Mouse (Mus musculus): ENCODE data around the gene Sgms1. TPM values are rescaled to one million over a fixed set of nuclear protein-coding genes. Genes with fewer than 3 reads are reported as not detected.
"Not testable (repeated sequence)": the region's sequence is repeated elsewhere in the genome, so short reads cannot be mapped to it uniquely, and the experiment has no call there.

Gene Sgms1
- polyA plus RNA-seq, 1 experiment, result 42.1 TPM

GRCm38 (mm10) chr19:32319531-32320365 is 69.8 kb downstream of the Sgms1 start:
- TF ChIP-seq CTCF (IDR thresholded peaks at IDR 0.05; ENCODE audit: low read depth, low read length) (no peak), POLR2A (IDR thresholded peaks at IDR 0.05; ENCODE audit: borderline replicate concordance, low read depth, low read length) (no peak)
- H3K4me1 ChIP-seq (ENCODE audit: control insufficient read depth, insufficient read depth, low read length), result peaks cover 13% of the 10 kb centered on the region
- H3K4me3 ChIP-seq (ENCODE audit: insufficient read depth, low read length), result no peak overlapping the region
- no peak overlapping the region for H3K27ac ChIP-seq (ENCODE audit: insufficient read depth, low read depth, low read length)

GRCm38 (mm10) chr19:32319057-32319456 is 70.5 kb downstream of the Sgms1 start:
- TF ChIP-seq CTCF (IDR thresholded peaks at IDR 0.05; ENCODE audit: low read depth, low read length), result no peak
- TF ChIP-seq POLR2A (IDR thresholded peaks at IDR 0.05; ENCODE audit: borderline replicate concordance, low read depth, low read length), result no peak
- no peak overlapping the region for H3K4me3 ChIP-seq (ENCODE audit: insufficient read depth, low read length)
- no peak overlapping the region for H3K27ac ChIP-seq (ENCODE audit: insufficient read depth, low read depth, low read length)
- peaks cover 13% of the 10 kb centered on the region for H3K4me1 ChIP-seq (ENCODE audit: control insufficient read depth, insufficient read depth, low read length)

- peaks cover 13% of the 10 kb centered on the region for H3K4me1 ChIP-seq (ENCODE audit: control insufficient read depth, insufficient read depth, low read length)
- not testable (repeated sequence) for H3K27ac ChIP-seq (ENCODE audit: insufficient read depth, low read depth, low read length); H3K4me3 ChIP-seq (ENCODE audit: insufficient read depth, low read length)
Observed at GRCm38 (mm10) chr19:32317347-32317746, 72.2 kb downstream of the Sgms1 start.

DNA sequence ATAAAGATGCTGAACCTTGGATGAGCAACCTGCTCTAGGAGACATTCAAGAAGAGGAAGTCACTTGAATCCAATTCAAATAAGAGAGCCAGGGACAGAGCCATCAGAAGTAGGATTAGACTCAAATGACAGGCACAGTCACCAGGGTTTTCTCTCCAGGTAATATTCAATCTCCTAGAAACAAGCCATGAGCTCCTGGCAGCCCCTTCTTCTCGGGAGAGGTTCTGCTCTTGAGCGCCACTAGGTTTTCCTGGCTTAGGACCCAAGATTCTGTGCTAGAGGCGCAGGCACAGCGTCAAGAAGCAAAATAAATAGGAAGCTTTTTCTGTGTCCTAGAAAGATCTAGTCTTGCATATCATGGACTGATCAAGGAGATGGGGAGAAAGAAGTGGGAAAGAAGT is 76.2 kb downstream of the Sgms1 start:
- Histone ChIP-seq H3K4me3 (ENCODE audit: insufficient read depth, low read length) (no peak overlapping the region), H3K27ac (ENCODE audit: insufficient read depth, low read depth, low read length) (no peak overlapping the region), H3K4me1 (ENCODE audit: control insufficient read depth, insufficient read depth, low read length) (peaks cover 21% of the 10 kb centered on the region)
- no peak for TF ChIP-seq CTCF (IDR thresholded peaks at IDR 0.05; ENCODE audit: low read depth, low read length)
- TF ChIP-seq POLR2A (IDR thresholded peaks at IDR 0.05; ENCODE audit: borderline replicate concordance, low read depth, low read length), result no peak

- TF ChIP-seq POLR2A (IDR thresholded peaks at IDR 0.05; ENCODE audit: borderline replicate concordance, low read depth, low read length) (no peak), CTCF (IDR thresholded peaks at IDR 0.05; ENCODE audit: low read depth, low read length) (no peak)
- peak overlapping the region; percentile 59 for H3K27ac ChIP-seq (ENCODE audit: insufficient read depth, low read depth, low read length)
- no peak overlapping the region for H3K4me3 ChIP-seq (ENCODE audit: insufficient read depth, low read length)
- H3K4me1 ChIP-seq (ENCODE audit: control insufficient read depth, insufficient read depth, low read length), result peaks cover 21% of the 10 kb centered on the region
Observed at GRCm38 (mm10) chr19:32311762-32312161, 77.8 kb downstream of the Sgms1 start.

DNA sequence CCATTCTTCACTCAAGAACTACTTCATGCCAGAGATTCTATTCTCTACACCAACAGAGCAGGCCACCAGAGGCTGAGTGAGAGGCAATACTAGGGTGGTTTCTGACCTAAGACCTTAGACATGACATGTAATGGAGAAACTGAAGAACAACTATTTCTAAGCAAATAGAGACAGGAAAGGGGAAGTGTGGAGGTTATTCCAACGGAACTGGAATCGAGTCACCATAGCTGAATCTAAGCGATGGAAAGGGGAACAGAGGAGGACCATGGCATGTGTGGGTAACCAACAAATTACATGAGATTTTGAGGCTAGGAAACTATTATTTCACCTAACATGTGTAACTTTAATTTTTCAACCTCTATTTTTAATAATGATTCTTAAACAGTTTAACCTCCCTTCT is 78.5 kb downstream of the Sgms1 start:
- Histone ChIP-seq H3K27ac (ENCODE audit: insufficient read depth, low read depth, low read length) (peak overlapping the region; percentile 59), H3K4me1 (ENCODE audit: control insufficient read depth, insufficient read depth, low read length) (peaks cover 19% of the 10 kb centered on the region), H3K4me3 (ENCODE audit: insufficient read depth, low read length) (no peak overlapping the region)
- no peak for TF ChIP-seq POLR2A (IDR thresholded peaks at IDR 0.05; ENCODE audit: borderline replicate concordance, low read depth, low read length)
- TF ChIP-seq CTCF (IDR thresholded peaks at IDR 0.05; ENCODE audit: low read depth, low read length), result no peak

GRCm38 (mm10) chr19:32310483-32310882 is 79.0 kb downstream of the Sgms1 start:
- peaks cover 19% of the 10 kb centered on the region for H3K4me1 ChIP-seq (ENCODE audit: control insufficient read depth, insufficient read depth, low read length)

GRCm38 (mm10) chr19:32309346-32309745 is 80.2 kb downstream of the Sgms1 start:
- H3K27ac ChIP-seq (ENCODE audit: insufficient read depth, low read depth, low read length), result no peak overlapping the region
- H3K4me1 ChIP-seq (ENCODE audit: control insufficient read depth, insufficient read depth, low read length), result peaks cover 27% of the 10 kb centered on the region
- TF ChIP-seq POLR2A (IDR thresholded peaks at IDR 0.05; ENCODE audit: borderline replicate concordance, low read depth, low read length), result no peak
- TF ChIP-seq CTCF (IDR thresholded peaks at IDR 0.05; ENCODE audit: low read depth, low read length), result no peak
- no peak overlapping the region for H3K4me3 ChIP-seq (ENCODE audit: insufficient read depth, low read length)

More at GRCm38 (mm10) chr19:32310483-32310882, 79.0 kb downstream of the Sgms1 start:
- TF ChIP-seq POLR2A (IDR thresholded peaks at IDR 0.05; ENCODE audit: borderline replicate concordance, low read depth, low read length) (no peak), CTCF (IDR thresholded peaks at IDR 0.05; ENCODE audit: low read depth, low read length) (no peak)
- Histone ChIP-seq H3K4me3 (ENCODE audit: insufficient read depth, low read length) (no peak overlapping the region), H3K27ac (ENCODE audit: insufficient read depth, low read depth, low read length) (peak overlapping the region; percentile 42)

GRCm38 (mm10) chr19:32308311-32308710 is 81.2 kb downstream of the Sgms1 start:
- no peak for TF ChIP-seq CTCF (IDR thresholded peaks at IDR 0.05; ENCODE audit: low read depth, low read length)
- TF ChIP-seq POLR2A (IDR thresholded peaks at IDR 0.05; ENCODE audit: borderline replicate concordance, low read depth, low read length), result no peak
- H3K4me3 ChIP-seq (ENCODE audit: insufficient read depth, low read length), result no peak overlapping the region
- no peak overlapping the region for H3K27ac ChIP-seq (ENCODE audit: insufficient read depth, low read depth, low read length)
- H3K4me1 ChIP-seq (ENCODE audit: control insufficient read depth, insufficient read depth, low read length), result peaks cover 30% of the 10 kb centered on the region

DNA sequence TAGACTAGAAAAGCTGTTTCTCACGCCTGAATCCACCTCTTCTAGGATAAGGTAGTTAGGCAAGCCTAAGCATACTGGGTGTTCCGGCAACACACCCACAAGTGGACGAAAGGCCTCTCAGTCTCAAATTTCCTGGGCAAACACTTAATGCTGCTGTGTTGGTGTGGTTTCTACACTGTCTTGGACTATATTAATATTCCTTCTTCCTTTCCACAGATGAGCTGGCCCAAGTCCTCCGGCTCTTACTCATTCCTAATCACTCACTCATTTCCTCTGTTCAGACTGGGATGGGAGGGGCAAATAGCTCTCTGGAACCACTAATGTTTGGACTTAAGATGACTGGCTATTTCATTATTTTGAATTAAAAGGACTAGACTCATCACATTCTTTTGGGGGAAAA is 84.6 kb downstream of the Sgms1 start:
- TF ChIP-seq CTCF (IDR thresholded peaks at IDR 0.05; ENCODE audit: low read depth, low read length) (no peak), POLR2A (IDR thresholded peaks at IDR 0.05; ENCODE audit: borderline replicate concordance, low read depth, low read length) (no peak)
- Histone ChIP-seq H3K4me3 (ENCODE audit: insufficient read depth, low read length) (no peak overlapping the region), H3K4me1 (ENCODE audit: control insufficient read depth, insufficient read depth, low read length) (peaks cover 24% of the 10 kb centered on the region), H3K27ac (ENCODE audit: insufficient read depth, low read depth, low read length) (peak overlapping the region; percentile 73)
